Mouse (Mus musculus) stomach, postnatal 0 days (tissue): ENCODE measurements around the gene Ttll10.

Experiments
- CTCF ChIP-seq: IDR thresholded peaks from 2 replicates; pipeline ENCODE4 v1.5.1; 2016; ENCODE audit warnings: antibody characterized with exemption, low read depth, mild to moderate bottlenecking, moderate library complexity
- EP300 ChIP-seq: optimal IDR thresholded peaks from 2 replicates; pipeline ENCODE3; 2016; ENCODE audit warnings: antibody characterized with exemption

DNA sequence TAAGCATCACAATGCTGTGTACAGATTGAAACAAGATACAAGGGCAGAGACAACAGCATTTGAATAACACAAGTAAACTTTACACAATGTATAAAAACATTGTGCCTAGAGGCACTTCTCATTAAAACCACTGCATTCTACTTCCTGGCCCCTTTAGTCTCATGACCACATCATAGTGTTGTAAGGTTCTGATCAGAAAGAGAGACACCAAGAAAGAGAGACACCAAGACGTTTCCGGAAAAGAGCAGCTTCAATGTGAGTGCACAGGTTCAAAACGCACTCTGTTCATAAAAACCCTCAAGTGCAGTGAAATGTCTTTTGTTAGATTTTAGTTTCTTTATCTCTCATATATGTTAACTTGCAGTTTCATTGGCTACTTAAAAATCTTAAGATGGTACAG lies 55.1 kb downstream of the Ttll10 start:
- TF ChIP-seq CTCF = no peak
- no peak for TF ChIP-seq EP300
